Mouse (Mus musculus): ENCODE data around the gene Ncor2.
A peak's percentile ranks its signal among the peaks of the same experiment; 100 is the strongest.
"Not testable (repeated sequence)": the region's sequence is repeated elsewhere in the genome, so short reads cannot be mapped to it uniquely, and the experiment has no call there.

The Ncor2 gene

GRCm38 (mm10) chr5:125179007-125179734 lies at the start of gene Ncor2:
TSS of gene Ncor2 (minus strand) at chr5:125179219.
- DNase-seq (ENCODE audit: low spot score) = peak; percentile 74

GRCm38 (mm10) chr5:125227699-125228098 lies 48.7 kb upstream of the Ncor2 start:
- no peak for DNase-seq (ENCODE audit: low spot score)

GRCm38 (mm10) chr5:125226229-125226634 lies 47.2 kb upstream of the Ncor2 start:
- DNase-seq (ENCODE audit: low spot score) = no peak

GRCm38 (mm10) chr5:125224925-125225324 lies 45.9 kb upstream of the Ncor2 start:
- no peak for DNase-seq (ENCODE audit: low spot score)

GRCm38 (mm10) chr5:125223961-125224360 lies 44.9 kb upstream of the Ncor2 start:
- no peak for DNase-seq (ENCODE audit: low spot score)

- no peak for DNase-seq (ENCODE audit: low spot score)
These were observed 43.7 kb upstream of the Ncor2 start for GRCm38 (mm10) chr5:125222706-125223105.

GRCm38 (mm10) chr5:125221868-125222267 lies 42.8 kb upstream of the Ncor2 start:
- no peak for DNase-seq (ENCODE audit: low spot score)

GRCm38 (mm10) chr5:125217426-125218170 lies 38.6 kb upstream of the Ncor2 start:
- DNase-seq (ENCODE audit: low spot score) = no peak

- DNase-seq (ENCODE audit: low spot score) = no peak
These were observed 37.0 kb upstream of the Ncor2 start for GRCm38 (mm10) chr5:125215930-125216459.

GRCm38 (mm10) chr5:125215346-125215929 lies 36.4 kb upstream of the Ncor2 start:
- DNase-seq (ENCODE audit: low spot score) = no peak

GRCm38 (mm10) chr5:125214064-125214463 lies 35.0 kb upstream of the Ncor2 start:
- DNase-seq (ENCODE audit: low spot score) = no peak

GRCm38 (mm10) chr5:125204910-125205309 lies 25.9 kb upstream of the Ncor2 start:
- not testable (repeated sequence) for DNase-seq (ENCODE audit: low spot score)

- DNase-seq (ENCODE audit: low spot score) = no peak
These were observed 25.3 kb upstream of the Ncor2 start for GRCm38 (mm10) chr5:125204199-125204815.

- no peak for DNase-seq (ENCODE audit: low spot score)
These were observed 24.7 kb upstream of the Ncor2 start for GRCm38 (mm10) chr5:125203759-125204158.

GRCm38 (mm10) chr5:125203099-125203498 lies 24.1 kb upstream of the Ncor2 start:
- DNase-seq (ENCODE audit: low spot score) = no peak

- DNase-seq (ENCODE audit: low spot score) = no peak
These were observed 23.1 kb upstream of the Ncor2 start for GRCm38 (mm10) chr5:125202100-125202499.

- DNase-seq (ENCODE audit: low spot score) = no peak
These were observed 20.1 kb upstream of the Ncor2 start for GRCm38 (mm10) chr5:125199086-125199485.

GRCm38 (mm10) chr5:125197325-125197724 lies 18.3 kb upstream of the Ncor2 start:
- not testable (repeated sequence) for DNase-seq (ENCODE audit: low spot score)

- no peak for DNase-seq (ENCODE audit: low spot score)
These were observed 17.0 kb upstream of the Ncor2 start for GRCm38 (mm10) chr5:125196054-125196453.

GRCm38 (mm10) chr5:125195142-125195541 lies 16.1 kb upstream of the Ncor2 start:
- no peak for DNase-seq (ENCODE audit: low spot score)

GRCm38 (mm10) chr5:125193478-125194439 lies 14.7 kb upstream of the Ncor2 start:
- DNase-seq (ENCODE audit: low spot score) = no peak
